Mouse (Mus musculus): ENCODE measurements around the gene Ccdc172. TPM values are rescaled to one million over a fixed set of nuclear protein-coding genes. Genes with fewer than 3 reads are reported as not detected.

Ccdc172 gene
- polyA plus RNA-seq, 1 experiment from 2014 or later: not detected

- Histone ChIP-seq H3K9me3 (no peaks in the 10 kb centered on the region), H3K27ac (replicated peaks) (no peak overlapping the region), H3K4me2 (no peak overlapping the region), H3K4me1 (peaks cover 15% of the 10 kb centered on the region), H3K9ac (no peak overlapping the region), H3K27me3 (replicated peaks) (no peaks in the 10 kb centered on the region), H3K36me3 (no peaks in the 10 kb centered on the region), H3K4me3 (no peak overlapping the region)
- no peak for ATAC-seq (ENCODE audit: extremely low read depth, insufficient number of reproducible peaks, low FRiP score, low TSS enrichment)
- WGBS: 51% methylated on average over 12 of the region's 12 CpGs
Observed at GRCm38 (mm10) chr19:58523736-58524394, 12.1 kb downstream of the Ccdc172 start.

- Histone ChIP-seq H3K9me3 (no peaks in the 10 kb centered on the region), H3K4me3 (no peak overlapping the region), H3K4me2 (no peak overlapping the region), H3K4me1 (peaks cover 15% of the 10 kb centered on the region), H3K27ac (replicated peaks) (no peak overlapping the region), H3K27me3 (replicated peaks) (no peaks in the 10 kb centered on the region), H3K36me3 (no peaks in the 10 kb centered on the region), H3K9ac (no peak overlapping the region)
- no peak for ATAC-seq (ENCODE audit: extremely low read depth, insufficient number of reproducible peaks, low FRiP score, low TSS enrichment)
- WGBS: 46% methylated on average over 12 of the region's 12 CpGs
Observed at GRCm38 (mm10) chr19:58525457-58526239, 13.9 kb downstream of the Ccdc172 start.

GRCm38 (mm10) chr19:58533077-58533476 is 21.3 kb downstream of the Ccdc172 start:
- H3K4me2 ChIP-seq: no peak overlapping the region
- no peaks in the 10 kb centered on the region for H3K27me3 ChIP-seq (replicated peaks)
- 74% methylated on average over 3 of the region's 3 CpGs for WGBS
- H3K36me3 ChIP-seq: no peaks in the 10 kb centered on the region
- no peaks in the 10 kb centered on the region for H3K9me3 ChIP-seq
- H3K9ac ChIP-seq: no peak overlapping the region
- H3K27ac ChIP-seq (replicated peaks): no peak overlapping the region
- no peak overlapping the region for H3K4me3 ChIP-seq
- ATAC-seq (ENCODE audit: extremely low read depth, insufficient number of reproducible peaks, low FRiP score, low TSS enrichment): no peak
- H3K4me1 ChIP-seq: peaks cover 4% of the 10 kb centered on the region; the same call in 1 of the 2 replicates

- H3K27me3 ChIP-seq (replicated peaks): no peaks in the 10 kb centered on the region
- H3K27ac ChIP-seq (replicated peaks): no peak overlapping the region
- no peak for ATAC-seq (ENCODE audit: extremely low read depth, insufficient number of reproducible peaks, low FRiP score, low TSS enrichment)
- no peaks in the 10 kb centered on the region for H3K36me3 ChIP-seq
- no peak overlapping the region for H3K4me3 ChIP-seq
- H3K9me3 ChIP-seq: no peaks in the 10 kb centered on the region
- H3K4me1 ChIP-seq: peaks cover 4% of the 10 kb centered on the region; the same call in 1 of the 2 replicates
- no peak overlapping the region for H3K4me2 ChIP-seq
- H3K9ac ChIP-seq: no peak overlapping the region
- WGBS: 77% methylated on average over 10 of the region's 10 CpGs
Observed at GRCm38 (mm10) chr19:58536691-58537090, 24.9 kb downstream of the Ccdc172 start.

GRCm38 (mm10) chr19:58540396-58540795 is 28.6 kb downstream of the Ccdc172 start:
- Histone ChIP-seq H3K9ac (no peak overlapping the region), H3K4me1 (peaks cover 3% of the 10 kb centered on the region; the same call in 1 of the 2 replicates), H3K9me3 (no peaks in the 10 kb centered on the region), H3K4me2 (no peak overlapping the region), H3K36me3 (no peaks in the 10 kb centered on the region), H3K27me3 (replicated peaks) (no peaks in the 10 kb centered on the region), H3K4me3 (no peak overlapping the region), H3K27ac (replicated peaks) (no peak overlapping the region)
- ATAC-seq (ENCODE audit: extremely low read depth, insufficient number of reproducible peaks, low FRiP score, low TSS enrichment): no peak
- WGBS: 83% methylated on average over 5 of the region's 5 CpGs

- Histone ChIP-seq H3K4me2 (no peak overlapping the region), H3K36me3 (no peaks in the 10 kb centered on the region), H3K4me3 (no peak overlapping the region), H3K27ac (replicated peaks) (no peak overlapping the region), H3K9ac (no peak overlapping the region), H3K9me3 (no peaks in the 10 kb centered on the region), H3K4me1 (0 out of 2 replicates have a peak, but pooled peaks cover 4% of the 10 kb centered on the region), H3K27me3 (replicated peaks) (0 out of 2 replicates have a peak, but pooled peaks cover 4% of the 10 kb centered on the region)
- ATAC-seq (ENCODE audit: extremely low read depth, insufficient number of reproducible peaks, low FRiP score, low TSS enrichment): no peak
- 13% methylated on average over 4 of the region's 4 CpGs for WGBS
Observed at GRCm38 (mm10) chr19:58548367-58548766, 36.6 kb downstream of the Ccdc172 start.

GRCm38 (mm10) chr19:58550489-58550888 is 38.7 kb downstream of the Ccdc172 start:
- ATAC-seq (ENCODE audit: extremely low read depth, insufficient number of reproducible peaks, low FRiP score, low TSS enrichment): no peak
- Histone ChIP-seq H3K27ac (replicated peaks) (no peak overlapping the region), H3K27me3 (replicated peaks) (0 out of 2 replicates have a peak, but pooled peaks cover 4% of the 10 kb centered on the region), H3K4me3 (no peak overlapping the region), H3K4me2 (no peak overlapping the region), H3K4me1 (0 out of 2 replicates have a peak, but pooled peaks cover 4% of the 10 kb centered on the region), H3K9ac (no peak overlapping the region), H3K9me3 (no peaks in the 10 kb centered on the region), H3K36me3 (no peaks in the 10 kb centered on the region)
- 40% methylated on average over 1 of the region's 1 CpGs for WGBS

- WGBS: 77% methylated on average over 3 of the region's 3 CpGs
- no peak for ATAC-seq (ENCODE audit: extremely low read depth, insufficient number of reproducible peaks, low FRiP score, low TSS enrichment)
- Histone ChIP-seq H3K4me2 (no peak overlapping the region), H3K27me3 (replicated peaks) (0 out of 2 replicates have a peak, but pooled peaks cover 4% of the 10 kb centered on the region), H3K9ac (no peak overlapping the region), H3K27ac (replicated peaks) (no peak overlapping the region), H3K9me3 (no peaks in the 10 kb centered on the region), H3K4me1 (0 out of 2 replicates have a peak, but pooled peaks cover 2% of the 10 kb centered on the region), H3K4me3 (no peak overlapping the region), H3K36me3 (no peaks in the 10 kb centered on the region)
Observed at GRCm38 (mm10) chr19:58550916-58551315, 39.1 kb downstream of the Ccdc172 start.

- Histone ChIP-seq H3K27me3 (replicated peaks) (0 out of 2 replicates have a peak, but pooled peaks cover 4% of the 10 kb centered on the region), H3K4me2 (no peak overlapping the region), H3K36me3 (no peaks in the 10 kb centered on the region), H3K9me3 (no peaks in the 10 kb centered on the region), H3K4me1 (no peaks in the 10 kb centered on the region), H3K27ac (replicated peaks) (no peak overlapping the region), H3K9ac (no peak overlapping the region), H3K4me3 (no peak overlapping the region)
- 69% methylated on average over 2 of the region's 2 CpGs for WGBS
- no peak for ATAC-seq (ENCODE audit: extremely low read depth, insufficient number of reproducible peaks, low FRiP score, low TSS enrichment)
Observed at GRCm38 (mm10) chr19:58554974-58555373, 43.2 kb downstream of the Ccdc172 start.

- Histone ChIP-seq H3K9me3 (no peaks in the 10 kb centered on the region), H3K4me3 (no peak overlapping the region), H3K27me3 (replicated peaks) (no peaks in the 10 kb centered on the region), H3K27ac (replicated peaks) (no peak overlapping the region), H3K4me1 (no peaks in the 10 kb centered on the region), H3K4me2 (no peak overlapping the region), H3K36me3 (no peaks in the 10 kb centered on the region), H3K9ac (no peak overlapping the region)
- no peak for ATAC-seq (ENCODE audit: extremely low read depth, insufficient number of reproducible peaks, low FRiP score, low TSS enrichment)
- 43% methylated on average over 5 of the region's 5 CpGs for WGBS
Observed at GRCm38 (mm10) chr19:58558352-58558751, 46.6 kb downstream of the Ccdc172 start.

- no peak overlapping the region for H3K9ac ChIP-seq
- H3K27ac ChIP-seq (replicated peaks): no peak overlapping the region
- H3K36me3 ChIP-seq: no peaks in the 10 kb centered on the region
- no peaks in the 10 kb centered on the region for H3K9me3 ChIP-seq
- H3K4me2 ChIP-seq: no peak overlapping the region
- no peaks in the 10 kb centered on the region for H3K27me3 ChIP-seq (replicated peaks)
- H3K4me3 ChIP-seq: no peak overlapping the region
- H3K4me1 ChIP-seq: no peaks in the 10 kb centered on the region
- ATAC-seq (ENCODE audit: extremely low read depth, insufficient number of reproducible peaks, low FRiP score, low TSS enrichment): no peak
- 89% methylated on average over 7 of the region's 7 CpGs for WGBS
Observed at GRCm38 (mm10) chr19:58562301-58562815, 50.6 kb downstream of the Ccdc172 start.

All from heart, embryonic 13.5 days (tissue).